Mouse (Mus musculus) left cerebral cortex, postnatal 25 days (tissue): Measurements from ENCODE around the gene Strip1. TPM values are rescaled to one million over a fixed set of nuclear protein-coding genes. Genes with fewer than 3 reads are reported as not detected.

ENCODE experiments used
- DNase-seq, 2 experiments: peaks; one replicate each; pipeline ENCODE4 v3.0.0; 2022; ENCODE audit warnings: low spot score in 2 of 2, mixed read lengths in 1 of 2
- intact Hi-C: fragments of 180-260 bp; cut with DNase I; formaldehyde crosslinking; loops from one replicate; pipeline ENCODE4 v1.15.1; 2025
- total RNA-seq, 2 experiments: library from RNA; stranded (reverse); gene quantifications; 2 replicates each; pipeline ENCODE4 v1.2.3; 2021

The Strip1 gene
- total RNA-seq, 2 experiments from 2014 or later: 58.3 to 63.6 TPM

GRCm38 (mm10) chr3:107630682-107631522 is 592 bp downstream of the Strip1 start, which contains the start of gene Gm10961:
Gm10961 (plus strand) TSS chr3:107631322.
- intact Hi-C loops: loop anchor here (5.0 kb wide), 1 partner anchor 51 kb away; no protein-coding TSS in a partner anchor
- DNase-seq: peak; percentile 46 to 79

GRCm38 (mm10) chr3:107629411-107629810 is 2.1 kb downstream of the Strip1 start:
- intact Hi-C loops: no loop called here

GRCm38 (mm10) chr3:107628551-107628950 is 2.9 kb downstream of the Strip1 start:
- intact Hi-C loops: no loop called here
- peak; percentile 27 to 70 for DNase-seq

More at GRCm38 (mm10) chr3:107629411-107629810, 2.1 kb downstream of the Strip1 start:
- DNase-seq: no peak

GRCm38 (mm10) chr3:107627641-107628040 is 3.9 kb downstream of the Strip1 start:
- intact Hi-C loops: no loop called here

GRCm38 (mm10) chr3:107626751-107627150 is 4.7 kb downstream of the Strip1 start:
- intact Hi-C loops: no loop called here
- DNase-seq: no peak

More at GRCm38 (mm10) chr3:107627641-107628040, 3.9 kb downstream of the Strip1 start:
- DNase-seq: no peak

GRCm38 (mm10) chr3:107625536-107625935 is 6.0 kb downstream of the Strip1 start:
- intact Hi-C loops: no loop called here
- no peak for DNase-seq

- no peak for DNase-seq
- intact Hi-C loops: no loop called here
These were observed 7.1 kb downstream of the Strip1 start for GRCm38 (mm10) chr3:107624424-107624823.

GRCm38 (mm10) chr3:107622537-107622936 is 9.0 kb downstream of the Strip1 start:
- intact Hi-C loops: no loop called here
- no peak for DNase-seq

GRCm38 (mm10) chr3:107621286-107622075 is 10.0 kb downstream of the Strip1 start:
- intact Hi-C loops: no loop called here
- DNase-seq: no peak

GRCm38 (mm10) chr3:107619911-107620310 is 11.6 kb downstream of the Strip1 start:
- intact Hi-C loops: loop anchor here (10.0 kb wide), 1 partner anchor 385 kb away; the partner anchor contains the start of genes A630076J17Rik and Prok1
- DNase-seq: no peak

- no peak for DNase-seq
These were observed 13.7 kb downstream of the Strip1 start for GRCm38 (mm10) chr3:107617800-107618199.

GRCm38 (mm10) chr3:107612902-107613525 is 18.5 kb downstream of the Strip1 start:
- intact Hi-C loops: loop anchor here (5.0 to 10.0 kb wide), 2 partner anchors 56 to 378 kb away; partner anchors contain the start of genes A630076J17Rik, Prok1 and Ubl4b
- DNase-seq: peak; percentile 59 to 69

More at GRCm38 (mm10) chr3:107617800-107618199, 13.7 kb downstream of the Strip1 start:
- intact Hi-C loops: loop anchor here (10.0 kb wide), 1 partner anchor 383 kb away; the partner anchor contains the start of genes A630076J17Rik and Prok1

GRCm38 (mm10) chr3:107611394-107611793 is 20.1 kb downstream of the Strip1 start:
- intact Hi-C loops: loop anchor here (5.0 to 10.0 kb wide), 2 partner anchors 54 to 377 kb away; partner anchors contain the start of genes A630076J17Rik, Prok1 and Ubl4b
- no peak for DNase-seq

- intact Hi-C loops: loop anchor here (5.0 to 10.0 kb wide), 2 partner anchors 253 to 255 kb away; no protein-coding TSS in a partner anchor
- no peak for DNase-seq
These were observed 22.1 kb downstream of the Strip1 start for GRCm38 (mm10) chr3:107609376-107609775.

GRCm38 (mm10) chr3:107608808-107609207 is 22.7 kb downstream of the Strip1 start:
- no peak for DNase-seq
- intact Hi-C loops: loop anchor here (5.0 to 10.0 kb wide), 2 partner anchors 253 to 254 kb away; no protein-coding TSS in a partner anchor

GRCm38 (mm10) chr3:107607221-107607620 is 24.3 kb downstream of the Strip1 start:
- intact Hi-C loops: loop anchor here (5.0 to 10.0 kb wide), 2 partner anchors 252 to 255 kb away; no protein-coding TSS in a partner anchor
- DNase-seq: no peak

- DNase-seq: peak; percentile 35 to 54
- intact Hi-C loops: loop anchor here (5.0 to 10.0 kb wide), 2 partner anchors 251 to 257 kb away; no protein-coding TSS in a partner anchor
These were observed 26.2 kb downstream of the Strip1 start for GRCm38 (mm10) chr3:107605304-107605703.

GRCm38 (mm10) chr3:107600127-107600526 is 31.4 kb downstream of the Strip1 start:
- DNase-seq: no peak
- intact Hi-C loops: loop anchor here (10.0 kb wide), 1 partner anchor 245 kb away; no protein-coding TSS in a partner anchor
